Mouse (Mus musculus) hindbrain, embryonic 16.5 days (tissue): ENCODE data around the gene Elobl. TPM values are rescaled to one million over a fixed set of nuclear protein-coding genes. Genes with fewer than 3 reads are reported as not detected.

Source experiments
- ATAC-seq: fragments of 200-750 bp; cut with Nextera tagmentation; 2 replicates; pipeline ENCODE4 v1.8.0; 2017; ENCODE audit warnings: moderate TSS enrichment, moderate library complexity
- H3K27ac ChIP-seq: fragments of 300-500 bp; sonication (generic); 2 replicates; pipeline ENCODE4 v1.5.1; 2014; ENCODE audit warnings: low read depth, mild to moderate bottlenecking, control low read depth, low read length, moderate library complexity
- H3K27me3 ChIP-seq: fragments of 300-500 bp; sonication (generic); replicated peaks from 2 replicates; pipeline ENCODE4 v1.6.1; 2014; ENCODE audit warnings: low read length; ENCODE audit not compliant: control insufficient read depth, insufficient read depth
- H3K36me3 ChIP-seq: fragments of 300-500 bp; sonication (generic); 2 replicates; pipeline ENCODE4 v1.6.1; 2014; ENCODE audit warnings: mild to moderate bottlenecking, low read length, moderate library complexity, mixed read lengths; ENCODE audit not compliant: control insufficient read depth, insufficient read depth
- H3K4me1 ChIP-seq: fragments of 300-500 bp; sonication (generic); 2 replicates; pipeline ENCODE4 v1.6.1; 2014; ENCODE audit warnings: low read depth, low read length; ENCODE audit not compliant: control insufficient read depth, insufficient read depth
- H3K4me2 ChIP-seq: fragments of 300-500 bp; sonication (generic); 2 replicates; pipeline ENCODE4 v1.6.1; 2014; ENCODE audit warnings: mild to moderate bottlenecking, low read length, control low read depth, moderate library complexity
- H3K4me3 ChIP-seq: fragments of 300-500 bp; sonication (generic); 2 replicates; pipeline ENCODE4 v1.5.1; 2014; ENCODE audit warnings: mild to moderate bottlenecking, low read length, control low read depth, moderate library complexity
- H3K9ac ChIP-seq: fragments of 300-500 bp; sonication (generic); 2 replicates; pipeline ENCODE4 v1.6.1; 2014; ENCODE audit warnings: low read depth, mild to moderate bottlenecking, control low read depth, low read length, moderate library complexity
- H3K9me3 ChIP-seq: fragments of 300-500 bp; sonication (generic); 2 replicates; pipeline ENCODE4 v1.6.1; 2014; ENCODE audit warnings: mild to moderate bottlenecking, low read length, moderate library complexity; ENCODE audit not compliant: control insufficient read depth
- WGBS: fragments of 180-500 bp; shearing (Covaris S2); extraction: QIAGEN DNeasy Blood & Tissue Kit; methylation state at CpG from one replicate; pipeline ENCODE4 v1.1.7; 2014; 5-methylcytosine and 5-hydroxymethylcytosine counted together
- polyA plus RNA-seq: library from polyadenylated mRNA; unstranded; fragments of >200 nt; fragmentation: Nextera tagmentation; extraction: Ambion mirVana; gene quantifications from 2 replicates; pipeline ENCODE4 v1.2.1, GENCODE M21; 2015

Elobl gene
- not detected in 2 replicates for polyA plus RNA-seq

DNA sequence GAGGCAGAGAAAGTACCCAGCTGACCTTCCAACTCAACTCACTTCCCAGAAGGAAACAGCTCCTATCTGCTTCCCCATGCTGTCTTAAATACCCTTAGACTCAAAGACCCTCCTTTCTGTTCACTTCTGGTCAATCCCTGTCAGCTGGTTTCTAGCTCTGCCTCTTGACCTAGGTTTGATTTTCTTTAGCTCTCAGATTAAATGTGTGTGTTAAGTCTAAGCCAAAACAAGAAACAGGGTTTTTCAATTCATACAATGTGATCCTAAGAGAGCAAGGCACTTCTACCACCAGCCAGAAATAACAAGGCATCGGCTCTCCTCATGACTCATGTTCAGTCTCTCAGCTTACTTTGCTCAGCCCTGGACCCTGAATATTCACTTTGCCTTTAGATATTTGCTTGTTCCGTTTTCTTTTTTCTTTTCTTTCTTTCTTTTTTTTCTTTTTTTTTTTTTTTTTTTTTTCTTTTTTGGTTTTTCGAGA, at the start of gene Elobl:
Gene Elobl (minus strand): TSS at position 51 of the 481 bp plus-strand sequence.
- H3K4me1 ChIP-seq, result no peaks in the 10 kb centered on the region
- H3K27me3 ChIP-seq, result no peaks in the 10 kb centered on the region
- H3K4me3 ChIP-seq, result no peak within 1 kb of the TSS
- 89% methylated on average over 2 of the region's 3 CpGs for WGBS
- H3K36me3 ChIP-seq, result no peaks in the 10 kb centered on the region
- H3K9me3 ChIP-seq, result no peaks in the 10 kb centered on the region
- no peak within 1 kb of the TSS for H3K4me2 ChIP-seq
- H3K9ac ChIP-seq, result no peak within 1 kb of the TSS
- H3K27ac ChIP-seq, result no peak within 1 kb of the TSS
- no peak for ATAC-seq

GRCm38 (mm10) chr11:89012241-89012640, 45.5 kb upstream of the Elobl start:
- no peak for ATAC-seq
- H3K9me3 ChIP-seq, result no peaks in the 10 kb centered on the region
- no peaks in the 10 kb centered on the region for H3K36me3 ChIP-seq
- no peak overlapping the region for H3K4me3 ChIP-seq
- 91% methylated on average over 5 of the region's 5 CpGs for WGBS
- no peak overlapping the region for H3K27ac ChIP-seq
- no peaks in the 10 kb centered on the region for H3K27me3 ChIP-seq
- no peak overlapping the region for H3K4me2 ChIP-seq
- no peak overlapping the region for H3K9ac ChIP-seq
- H3K4me1 ChIP-seq, result no peaks in the 10 kb centered on the region

DNA sequence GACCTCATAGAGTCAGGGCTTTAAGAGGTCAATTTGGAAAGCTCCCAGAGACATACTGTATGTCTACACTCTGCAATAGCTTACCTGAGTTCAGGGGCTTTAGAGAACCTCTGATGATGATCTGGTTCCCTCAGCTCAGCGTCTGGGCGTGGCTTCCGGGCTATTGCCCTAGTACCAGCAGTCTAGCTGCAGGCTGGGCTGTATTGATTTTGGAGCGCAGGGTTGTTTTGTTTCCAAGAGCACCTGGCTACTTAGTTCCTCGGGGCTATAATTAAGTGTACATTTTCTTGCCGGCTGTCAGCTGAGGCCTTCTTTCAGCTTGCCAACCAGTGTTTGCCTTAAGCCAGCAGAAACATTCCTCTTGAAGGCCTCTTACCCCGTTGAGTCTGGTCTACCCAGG, 42.8 kb upstream of the Elobl start:
- no peak for ATAC-seq
- H3K9me3 ChIP-seq, result no peaks in the 10 kb centered on the region
- 84% methylated on average over 7 of the region's 7 CpGs for WGBS
- H3K36me3 ChIP-seq, result no peaks in the 10 kb centered on the region
- no peak overlapping the region for H3K4me2 ChIP-seq
- H3K9ac ChIP-seq, result no peak overlapping the region
- H3K27me3 ChIP-seq, result no peaks in the 10 kb centered on the region
- no peak overlapping the region for H3K4me3 ChIP-seq
- no peaks in the 10 kb centered on the region for H3K4me1 ChIP-seq
- H3K27ac ChIP-seq, result no peak overlapping the region

GRCm38 (mm10) chr11:89009066-89009465, 42.3 kb upstream of the Elobl start:
- H3K4me1 ChIP-seq, result no peaks in the 10 kb centered on the region
- H3K4me2 ChIP-seq, result no peak overlapping the region
- H3K27ac ChIP-seq, result no peak overlapping the region
- no peaks in the 10 kb centered on the region for H3K9me3 ChIP-seq
- 91% methylated on average over 8 of the region's 9 CpGs for WGBS
- no peak overlapping the region for H3K4me3 ChIP-seq
- no peak for ATAC-seq
- no peak overlapping the region for H3K9ac ChIP-seq
- no peaks in the 10 kb centered on the region for H3K36me3 ChIP-seq
- no peaks in the 10 kb centered on the region for H3K27me3 ChIP-seq

GRCm38 (mm10) chr11:89007582-89007981, 40.9 kb upstream of the Elobl start:
- Histone ChIP-seq H3K4me1 (no peaks in the 10 kb centered on the region; the same call in 1 of the 2 replicates), H3K9ac (no peak overlapping the region), H3K9me3 (no peaks in the 10 kb centered on the region), H3K27me3 (no peaks in the 10 kb centered on the region), H3K4me2 (no peak overlapping the region), H3K36me3 (no peaks in the 10 kb centered on the region), H3K4me3 (no peak overlapping the region), H3K27ac (no peak overlapping the region)
- no peak for ATAC-seq
- WGBS, result 87% methylated on average over 3 of the region's 3 CpGs

DNA sequence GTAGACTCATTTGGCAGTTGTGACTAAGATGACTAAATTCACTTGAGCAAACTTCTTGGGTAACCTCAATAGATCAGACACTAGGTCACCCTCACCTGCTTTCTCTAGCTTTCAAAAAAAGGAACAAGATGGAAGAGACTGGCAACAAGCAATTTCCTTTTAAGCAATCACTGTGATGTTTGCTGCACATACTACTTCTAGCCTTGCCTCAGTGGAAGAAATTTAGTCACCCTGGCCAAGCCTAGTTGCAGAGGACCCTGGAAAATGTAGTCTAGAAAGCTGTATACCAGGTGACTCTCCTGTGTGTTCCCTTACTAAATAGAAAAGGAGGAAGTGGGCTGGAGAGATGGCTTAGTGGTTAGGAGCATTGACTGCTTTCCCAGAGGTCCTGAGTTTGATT, 39.7 kb upstream of the Elobl start:
- H3K9ac ChIP-seq, result no peak overlapping the region
- no peaks in the 10 kb centered on the region for H3K27me3 ChIP-seq
- no peaks in the 10 kb centered on the region; the same call in 1 of the 2 replicates for H3K4me1 ChIP-seq
- H3K4me2 ChIP-seq, result no peak overlapping the region
- no peak overlapping the region for H3K27ac ChIP-seq
- no peaks in the 10 kb centered on the region for H3K9me3 ChIP-seq
- ATAC-seq, result no peak
- no peaks in the 10 kb centered on the region for H3K36me3 ChIP-seq
- H3K4me3 ChIP-seq, result no peak overlapping the region

- H3K27ac ChIP-seq, result no peak overlapping the region
- H3K36me3 ChIP-seq, result no peaks in the 10 kb centered on the region
- H3K27me3 ChIP-seq, result peaks cover 2% of the 10 kb centered on the region; the same call in 1 of the 2 replicates
- no peak overlapping the region for H3K4me2 ChIP-seq
- H3K9me3 ChIP-seq, result no peaks in the 10 kb centered on the region
- no peak for ATAC-seq
- no peak overlapping the region for H3K4me3 ChIP-seq
- H3K4me1 ChIP-seq, result no peaks in the 10 kb centered on the region; the same call in 1 of the 2 replicates
- no peak overlapping the region for H3K9ac ChIP-seq
- 83% methylated on average over 5 of the region's 5 CpGs for WGBS
These were observed 38.7 kb upstream of the Elobl start for GRCm38 (mm10) chr11:89005473-89005872.

DNA sequence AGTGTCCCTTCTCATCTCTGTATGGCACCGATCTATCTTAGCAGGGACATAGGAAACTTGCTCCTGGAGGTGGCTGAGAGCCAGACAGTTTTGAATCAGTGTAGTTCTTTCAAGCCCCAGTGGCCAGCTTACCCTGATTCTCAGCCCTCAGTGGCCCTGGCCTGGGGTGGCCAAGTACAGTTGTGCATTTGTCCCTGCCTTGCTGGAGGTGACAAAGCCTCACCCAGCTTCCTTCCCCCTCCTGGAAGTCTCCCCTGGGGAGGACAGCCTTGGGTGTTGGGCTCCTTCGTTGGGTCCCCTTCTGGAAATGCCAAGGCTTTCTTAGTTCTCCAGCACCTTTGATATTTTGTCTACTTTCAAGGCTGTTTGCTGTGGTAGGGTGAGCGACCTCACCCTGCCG, 37.0 kb upstream of the Elobl start:
- H3K9ac ChIP-seq, result no peak overlapping the region

GRCm38 (mm10) chr11:89003078-89003477, 36.3 kb upstream of the Elobl start:
- H3K36me3 ChIP-seq, result no peaks in the 10 kb centered on the region
- H3K4me1 ChIP-seq, result peaks cover 3% of the 10 kb centered on the region; the same call in 1 of the 2 replicates
- H3K9ac ChIP-seq, result no peak overlapping the region
- H3K27ac ChIP-seq, result no peak overlapping the region
- no peak for ATAC-seq
- no peaks in the 10 kb centered on the region for H3K9me3 ChIP-seq
- no peak overlapping the region for H3K4me3 ChIP-seq
- peaks cover 21% of the 10 kb centered on the region for H3K27me3 ChIP-seq
- 57% methylated on average over 6 of the region's 6 CpGs for WGBS
- peak overlapping the region; percentile 2 for H3K4me2 ChIP-seq

More for the DNA sequence above, 37.0 kb upstream of the Elobl start:
- WGBS, result 82% methylated on average over 4 of the region's 4 CpGs
- Histone ChIP-seq H3K4me2 (no peak overlapping the region), H3K27me3 (peaks cover 19% of the 10 kb centered on the region), H3K27ac (no peak overlapping the region), H3K36me3 (no peaks in the 10 kb centered on the region), H3K4me3 (no peak overlapping the region), H3K9me3 (no peaks in the 10 kb centered on the region), H3K4me1 (peaks cover 3% of the 10 kb centered on the region; the same call in 1 of the 2 replicates)
- ATAC-seq, result no peak
